Mouse (Mus musculus): ENCODE measurements around the gene Hist1h2bc. TPM values are rescaled to one million over a fixed set of nuclear protein-coding genes. Genes with fewer than 3 reads are reported as not detected.
"Not testable (repeated sequence)": the region's sequence is repeated elsewhere in the genome, so short reads cannot be mapped to it uniquely, and the experiment has no call there.

Hist1h2bc gene
- 63.3 and 66.8 TPM in 2 replicates for polyA plus RNA-seq (2015; fragmentation: Nextera tagmentation; extraction: Ambion mirVana)

- WGBS = under 1% methylated on average over 29 of the region's 32 CpGs
- H3K27me3 ChIP-seq = no peaks in the 10 kb centered on the region
- peaks cover 12% of the 10 kb centered on the region for H3K4me1 ChIP-seq
- peak within 1 kb of the TSS; percentile 51 for H3K4me3 ChIP-seq (replicated peaks)
- H3K27ac ChIP-seq (replicated peaks) = peak within 1 kb of the TSS; percentile 96
- H3K9ac ChIP-seq = peak within 1 kb of the TSS; percentile 62
- no peaks in the 10 kb centered on the region for H3K9me3 ChIP-seq (replicated peaks)
- ATAC-seq (ENCODE audit: insufficient number of reproducible peaks, low FRiP score, low TSS enrichment, low read depth) = peak; percentile 99
- H3K36me3 ChIP-seq = no peaks in the 10 kb centered on the region
- peak within 1 kb of the TSS; percentile 72 for H3K4me2 ChIP-seq (replicated peaks)
Measured at GRCm38 (mm10) chr13:23683755-23684281, at the start of gene Hist1h2bc, which contains the start of gene Hist1h2ac. Gene Hist1h2bc (plus strand): TSS chr13:23684199. Gene Hist1h2ac (minus strand): TSS chr13:23683948.

GRCm38 (mm10) chr13:23659636-23660366 lies 24.2 kb upstream of the Hist1h2bc start:
- Histone ChIP-seq H3K9me3 (replicated peaks) (no peaks in the 10 kb centered on the region), H3K27ac (replicated peaks) (no peak overlapping the region), H3K27me3 (no peaks in the 10 kb centered on the region), H3K4me3 (replicated peaks) (no peak overlapping the region), H3K36me3 (no peaks in the 10 kb centered on the region), H3K4me2 (replicated peaks) (no peak overlapping the region), H3K9ac (no peak overlapping the region), H3K4me1 (no peaks in the 10 kb centered on the region)
- ATAC-seq (ENCODE audit: insufficient number of reproducible peaks, low FRiP score, low TSS enrichment, low read depth) = no peak
- 67% methylated on average over 6 of the region's 6 CpGs for WGBS

GRCm38 (mm10) chr13:23662536-23662935 lies 21.5 kb upstream of the Hist1h2bc start:
- 68% methylated on average over 3 of the region's 3 CpGs for WGBS

GRCm38 (mm10) chr13:23681990-23682582 lies 1.9 kb upstream of the Hist1h2bc start:
- no peaks in the 10 kb centered on the region for H3K9me3 ChIP-seq (replicated peaks)
- 81% methylated on average over 6 of the region's 6 CpGs for WGBS

More at GRCm38 (mm10) chr13:23662536-23662935, 21.5 kb upstream of the Hist1h2bc start:
- no peak for ATAC-seq (ENCODE audit: insufficient number of reproducible peaks, low FRiP score, low TSS enrichment, low read depth)
- Histone ChIP-seq H3K36me3 (no peaks in the 10 kb centered on the region), H3K27me3 (no peaks in the 10 kb centered on the region), H3K4me2 (replicated peaks) (no peak overlapping the region), H3K9me3 (replicated peaks) (no peaks in the 10 kb centered on the region), H3K9ac (no peak overlapping the region), H3K4me1 (no peaks in the 10 kb centered on the region), H3K4me3 (replicated peaks) (no peak overlapping the region), H3K27ac (replicated peaks) (no peak overlapping the region)

GRCm38 (mm10) chr13:23682623-23682946 lies 1.4 kb upstream of the Hist1h2bc start:
- peaks cover 12% of the 10 kb centered on the region for H3K4me1 ChIP-seq
- H3K36me3 ChIP-seq = no peaks in the 10 kb centered on the region
- no peaks in the 10 kb centered on the region for H3K27me3 ChIP-seq
- no peak for ATAC-seq (ENCODE audit: insufficient number of reproducible peaks, low FRiP score, low TSS enrichment, low read depth)
- H3K9me3 ChIP-seq (replicated peaks) = no peaks in the 10 kb centered on the region
- peak overlapping the region; percentile 51 for H3K4me3 ChIP-seq (replicated peaks)
- 64% methylated on average over 1 of the region's 1 CpGs for WGBS
- H3K27ac ChIP-seq (replicated peaks) = peak overlapping the region; percentile 94
- 0 out of 2 replicates have a peak overlapping the region, but pooled peaks have one; percentile 35 for H3K9ac ChIP-seq
- H3K4me2 ChIP-seq (replicated peaks) = peak overlapping the region; percentile 50

More at GRCm38 (mm10) chr13:23681990-23682582, 1.9 kb upstream of the Hist1h2bc start:
- Histone ChIP-seq H3K27me3 (no peaks in the 10 kb centered on the region), H3K9ac (no peak overlapping the region), H3K4me2 (replicated peaks) (no peak overlapping the region), H3K27ac (replicated peaks) (no peak overlapping the region), H3K4me3 (replicated peaks) (no peak overlapping the region), H3K36me3 (no peaks in the 10 kb centered on the region), H3K4me1 (peaks cover 12% of the 10 kb centered on the region)
- no peak for ATAC-seq (ENCODE audit: insufficient number of reproducible peaks, low FRiP score, low TSS enrichment, low read depth)

GRCm38 (mm10) chr13:23682947-23683754 lies 848 bp upstream of the Hist1h2bc start:
- Histone ChIP-seq H3K9ac (peak overlapping the region; percentile 35; the same call in 1 of the 2 replicates), H3K27ac (replicated peaks) (peak overlapping the region; percentile 94), H3K4me3 (replicated peaks) (peak overlapping the region; percentile 51), H3K4me1 (peaks cover 12% of the 10 kb centered on the region), H3K4me2 (replicated peaks) (peak overlapping the region; percentile 50)
- ATAC-seq (ENCODE audit: insufficient number of reproducible peaks, low FRiP score, low TSS enrichment, low read depth) = peak; percentile 12; the same call in 1 of the 2 replicates
- H3K27me3 ChIP-seq; H3K9me3 ChIP-seq (replicated peaks); H3K36me3 ChIP-seq: not testable (repeated sequence)
- WGBS = 8% methylated on average over 16 of the region's 30 CpGs

GRCm38 (mm10) chr13:23684295-23684945 lies 421 bp downstream of the Hist1h2bc start:
- 0% methylated on average over 18 of the region's 37 CpGs for WGBS
- H3K4me2 ChIP-seq (replicated peaks) = peak overlapping the region; percentile 72
- H3K4me3 ChIP-seq (replicated peaks) = peak overlapping the region; percentile 51
- H3K9me3 ChIP-seq (replicated peaks); H3K36me3 ChIP-seq; ATAC-seq (ENCODE audit: insufficient number of reproducible peaks, low FRiP score, low TSS enrichment, low read depth); H3K27me3 ChIP-seq: not testable (repeated sequence)
- peaks cover 12% of the 10 kb centered on the region for H3K4me1 ChIP-seq
- peak overlapping the region; percentile 96 for H3K27ac ChIP-seq (replicated peaks)
- peak overlapping the region; percentile 62 for H3K9ac ChIP-seq

- no peaks in the 10 kb centered on the region for H3K36me3 ChIP-seq
- peak overlapping the region; percentile 96 for H3K27ac ChIP-seq (replicated peaks)
- WGBS = 5% methylated on average over 15 of the region's 15 CpGs
- no peaks in the 10 kb centered on the region for H3K27me3 ChIP-seq
- peak overlapping the region; percentile 72 for H3K4me2 ChIP-seq (replicated peaks)
- H3K4me3 ChIP-seq (replicated peaks) = peak overlapping the region; percentile 51
- no peaks in the 10 kb centered on the region for H3K9me3 ChIP-seq (replicated peaks)
- peak overlapping the region; percentile 62 for H3K9ac ChIP-seq
- ATAC-seq (ENCODE audit: insufficient number of reproducible peaks, low FRiP score, low TSS enrichment, low read depth) = no peak
- H3K4me1 ChIP-seq = peaks cover 12% of the 10 kb centered on the region
Measured at GRCm38 (mm10) chr13:23685121-23685861, 1.3 kb downstream of the Hist1h2bc start.

- Histone ChIP-seq H3K4me1 (peaks cover 12% of the 10 kb centered on the region), H3K4me2 (replicated peaks) (peak overlapping the region; percentile 72), H3K27ac (replicated peaks) (peak overlapping the region; percentile 96; the same call in 1 of the 2 replicates), H3K9ac (peak overlapping the region; percentile 62; the same call in 1 of the 2 replicates), H3K9me3 (replicated peaks) (no peaks in the 10 kb centered on the region), H3K4me3 (replicated peaks) (peak overlapping the region; percentile 51), H3K36me3 (no peaks in the 10 kb centered on the region), H3K27me3 (no peaks in the 10 kb centered on the region)
- WGBS = 23% methylated on average over 4 of the region's 4 CpGs
- no peak for ATAC-seq (ENCODE audit: insufficient number of reproducible peaks, low FRiP score, low TSS enrichment, low read depth)
Measured at GRCm38 (mm10) chr13:23685966-23686365, 2.0 kb downstream of the Hist1h2bc start.

- Histone ChIP-seq H3K27me3 (no peaks in the 10 kb centered on the region), H3K4me2 (replicated peaks) (no peak overlapping the region), H3K9me3 (replicated peaks) (no peaks in the 10 kb centered on the region), H3K36me3 (no peaks in the 10 kb centered on the region), H3K27ac (replicated peaks) (no peak overlapping the region), H3K4me1 (peaks cover 12% of the 10 kb centered on the region), H3K9ac (no peak overlapping the region), H3K4me3 (replicated peaks) (no peak overlapping the region)
- ATAC-seq (ENCODE audit: insufficient number of reproducible peaks, low FRiP score, low TSS enrichment, low read depth) = no peak
- WGBS = 68% methylated on average over 4 of the region's 4 CpGs
Measured at GRCm38 (mm10) chr13:23687181-23687580, 3.2 kb downstream of the Hist1h2bc start.

Measured in embryonic facial prominence, embryonic 15.5 days (tissue).